Mouse (Mus musculus) neutrophil, adult 5-6 weeks (primary cell): ENCODE measurements around the gene 1700021F05Rik. TPM values are rescaled to one million over a fixed set of nuclear protein-coding genes. Genes with fewer than 3 reads are reported as not detected.
"Not testable (repeated sequence)": the region's sequence is repeated elsewhere in the genome, so short reads cannot be mapped to it uniquely, and the experiment has no call there.

Experiments
- ATAC-seq: fragments of 151-379, 151-347 bp; 2 replicates; pipeline ENCODE4 v1.8.0; 2017; ENCODE audit warnings: mild to moderate bottlenecking, moderate TSS enrichment; ENCODE audit not compliant: insufficient number of reproducible peaks, poor library complexity, low FRiP score, severe bottlenecking; ENCODE audit errors: extremely low read depth
- total RNA-seq: library from RNA; stranded (forward); fragments of 200-1000 nt; gene quantifications from 2 replicates; pipeline ENCODE4 v1.2.3, GENCODE M21; 2017

Gene 1700021F05Rik
- total RNA-seq, 1 experiment from 2014 or later: 20.7 TPM

DNA sequence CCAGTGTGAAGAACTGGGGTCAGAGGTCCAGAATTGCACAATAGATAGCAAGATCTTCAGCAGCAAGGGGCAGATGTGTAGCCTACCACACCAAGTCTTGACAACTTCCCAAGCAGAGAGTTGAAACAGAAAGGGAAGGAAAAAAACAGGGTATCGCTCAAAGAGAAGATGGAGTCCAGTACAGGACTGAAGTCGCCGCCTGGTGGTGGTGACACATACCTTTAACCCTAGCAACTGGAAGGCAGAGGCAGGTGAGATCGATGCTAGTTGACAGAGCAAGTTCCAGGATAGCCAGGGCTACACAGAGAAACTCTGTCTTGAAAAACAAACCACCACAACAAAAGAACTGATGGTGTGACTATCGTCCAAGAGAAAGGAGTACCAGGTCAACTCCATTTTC lies 8.6 kb upstream of the 1700021F05Rik start:
- ATAC-seq: no peak

DNA sequence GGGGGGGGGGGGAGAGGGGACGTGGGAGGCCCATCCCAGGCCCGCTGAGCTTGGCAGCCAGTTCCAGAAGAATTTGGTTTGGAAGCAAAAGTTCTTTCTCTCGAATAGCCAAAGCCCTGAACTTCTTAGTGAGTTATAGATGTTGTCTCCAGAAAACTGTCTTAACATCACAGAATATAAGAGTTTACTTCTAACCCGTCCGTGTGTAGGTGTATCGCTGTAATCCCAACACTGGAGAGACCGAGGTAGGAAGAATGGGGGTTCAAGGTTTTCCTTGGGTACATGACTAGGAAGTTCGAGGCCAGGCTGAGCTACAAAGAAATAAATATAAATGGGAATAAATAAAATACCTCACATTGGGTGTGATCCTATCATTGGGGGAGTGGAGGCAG lies 355 bp upstream of the 1700021F05Rik start:
- ATAC-seq: no peak

DNA sequence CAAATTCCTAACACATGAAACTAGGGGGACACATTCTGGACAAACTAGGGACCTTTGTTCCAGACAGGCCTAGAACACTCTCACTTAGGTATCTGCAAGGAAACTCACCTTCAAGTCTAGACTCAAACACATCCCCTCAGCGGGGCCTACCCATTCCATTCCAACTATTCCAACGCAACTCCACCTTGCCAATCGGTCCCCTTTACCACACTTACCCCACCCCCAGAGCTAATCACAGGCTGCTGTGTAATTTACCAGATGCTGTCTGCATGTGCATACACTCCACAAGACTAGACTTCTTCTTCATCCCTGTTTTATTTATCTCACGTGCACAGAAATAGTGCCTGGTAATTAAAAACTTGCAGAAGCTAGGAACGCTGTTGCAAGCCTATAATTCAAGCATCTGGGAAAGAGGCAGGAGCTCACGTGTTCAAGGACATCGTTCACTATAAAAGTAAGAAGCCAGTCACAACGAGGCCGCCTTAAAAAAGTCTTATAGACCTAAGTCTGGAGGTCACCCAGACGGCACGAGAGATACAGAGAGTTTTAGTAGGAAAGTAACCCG lies 966 bp downstream of the 1700021F05Rik start:
- no peak for ATAC-seq

DNA sequence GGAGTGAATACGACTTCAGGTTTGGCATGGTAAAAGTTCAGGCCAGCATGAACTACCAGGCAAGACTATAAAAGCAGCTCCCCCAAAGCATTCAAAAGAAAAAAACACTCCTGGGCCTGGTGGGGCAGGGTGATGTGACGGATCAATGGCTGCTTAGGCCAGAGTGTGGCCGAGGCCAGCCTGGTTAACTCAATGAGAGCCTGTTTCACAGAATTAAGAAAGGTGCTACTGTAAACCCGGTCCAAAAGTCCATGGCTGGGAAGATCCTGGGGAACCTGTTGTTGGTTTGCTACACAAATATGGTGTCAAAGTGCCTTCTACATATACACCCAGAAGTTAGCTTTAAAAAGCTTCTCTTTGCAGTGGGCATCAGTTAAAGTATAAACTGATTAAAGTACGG lies 2.0 kb downstream of the 1700021F05Rik start:
- ATAC-seq: no peak

DNA sequence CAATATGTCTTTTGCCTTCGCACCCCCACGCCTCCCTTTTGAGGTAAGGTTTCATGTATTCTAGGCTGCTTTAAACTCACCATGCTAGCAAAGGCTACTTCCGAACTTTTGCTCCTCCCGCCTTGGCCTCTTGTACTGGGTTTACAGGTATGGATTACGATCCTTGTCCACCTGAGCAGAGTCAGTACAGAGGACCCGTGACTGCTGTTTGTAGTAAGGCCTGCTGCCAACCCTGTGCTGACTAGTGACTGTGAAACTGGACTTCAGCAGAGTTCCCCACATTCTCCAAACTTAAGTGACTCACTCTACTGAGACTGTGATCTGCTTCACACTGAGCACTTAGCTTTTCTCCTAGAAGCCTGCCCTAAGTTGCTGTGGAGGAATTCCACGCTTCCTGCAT lies 3.1 kb downstream of the 1700021F05Rik start:
- ATAC-seq: no peak

DNA sequence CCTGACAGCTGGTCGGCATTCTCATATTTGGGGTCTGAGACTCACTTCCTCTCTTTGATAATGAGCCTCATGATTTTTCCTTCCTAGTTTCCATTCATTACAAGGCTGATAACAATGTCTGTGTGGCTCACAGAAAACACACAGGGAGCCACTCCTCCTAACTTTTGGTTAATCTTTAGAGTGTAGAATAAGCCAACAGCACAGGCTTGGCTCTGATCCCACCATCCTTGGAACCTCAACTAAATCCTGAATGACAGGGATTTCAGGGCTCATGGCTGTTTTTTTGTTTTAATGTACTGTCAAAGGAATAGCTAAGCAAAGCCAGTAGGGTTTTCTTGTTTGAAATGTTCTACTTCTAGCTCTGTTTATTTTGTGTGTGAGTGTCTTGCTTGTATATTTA lies 6.4 kb downstream of the 1700021F05Rik start:
- no peak for ATAC-seq

DNA sequence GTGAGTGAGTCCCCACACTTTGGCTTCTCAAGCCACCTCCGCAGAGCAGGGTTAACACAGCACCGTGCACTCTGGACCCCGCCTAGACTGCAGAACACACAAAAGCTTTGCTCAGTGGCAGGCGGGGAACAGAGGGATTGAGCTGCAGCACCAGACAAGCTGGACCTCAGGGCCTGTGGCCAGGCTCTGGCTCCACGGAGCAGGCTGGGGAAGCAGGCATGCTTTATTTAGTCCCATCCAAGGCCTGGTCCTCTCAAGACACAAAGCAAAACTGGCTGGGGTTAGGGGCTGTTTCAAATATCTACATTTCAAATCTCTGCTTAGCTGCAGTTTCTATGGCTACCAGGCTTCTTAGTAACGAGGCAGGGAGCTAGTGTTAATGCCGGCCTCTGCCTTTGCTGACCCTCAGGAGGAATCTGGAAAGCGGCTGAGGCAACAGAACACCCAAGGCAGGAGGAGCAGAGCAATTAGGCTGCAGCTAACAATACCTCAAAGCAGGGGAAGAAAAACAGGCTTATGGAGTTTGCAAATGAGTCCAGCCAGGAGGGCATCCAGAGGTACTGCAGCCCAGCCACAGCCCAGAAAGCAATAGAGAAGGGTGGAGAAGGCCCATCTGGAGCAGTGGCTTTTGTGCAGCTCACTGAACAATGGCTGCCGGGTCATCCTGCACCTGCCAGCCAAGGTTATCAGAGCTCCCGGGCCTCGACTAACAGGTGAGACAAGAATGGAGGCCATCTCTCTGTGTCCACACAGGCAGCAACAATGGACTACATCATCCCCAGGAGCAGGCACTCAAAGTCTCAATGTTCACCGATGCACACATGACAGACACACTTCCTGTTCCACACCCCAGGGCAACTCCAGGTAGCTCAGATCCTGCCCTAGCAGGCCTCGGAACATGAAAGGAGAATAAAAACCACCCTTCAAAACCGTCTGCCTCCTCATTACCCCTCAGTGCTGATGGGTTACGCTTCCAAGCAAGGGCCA lies 13.2 kb downstream of the 1700021F05Rik start:
- ATAC-seq: no peak

DNA sequence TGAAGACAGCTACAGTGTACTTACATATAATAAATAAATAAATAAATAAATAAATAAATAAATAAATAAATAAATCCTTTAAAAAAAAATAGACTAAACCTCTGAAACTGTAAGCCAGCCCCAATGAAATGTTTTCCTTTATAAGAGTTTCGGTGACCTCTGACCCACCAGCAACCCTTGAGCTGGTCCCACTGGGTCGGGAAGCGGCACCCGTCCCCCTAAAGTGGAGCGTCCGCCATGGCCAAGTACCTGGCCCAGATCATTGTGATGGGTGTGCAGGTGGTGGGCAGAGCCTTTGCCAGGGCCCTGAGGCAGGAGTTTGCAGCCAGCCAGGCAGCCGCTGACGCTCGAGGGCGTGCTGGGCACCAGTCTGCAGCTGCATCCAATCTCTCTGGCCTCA lies 16.9 kb downstream of the 1700021F05Rik start, which contains the start of gene Gm9803:
Gene Gm9803, plus strand, starts transcription at position 154 of the 400 bp plus-strand sequence.
- ATAC-seq: not testable (repeated sequence)

DNA sequence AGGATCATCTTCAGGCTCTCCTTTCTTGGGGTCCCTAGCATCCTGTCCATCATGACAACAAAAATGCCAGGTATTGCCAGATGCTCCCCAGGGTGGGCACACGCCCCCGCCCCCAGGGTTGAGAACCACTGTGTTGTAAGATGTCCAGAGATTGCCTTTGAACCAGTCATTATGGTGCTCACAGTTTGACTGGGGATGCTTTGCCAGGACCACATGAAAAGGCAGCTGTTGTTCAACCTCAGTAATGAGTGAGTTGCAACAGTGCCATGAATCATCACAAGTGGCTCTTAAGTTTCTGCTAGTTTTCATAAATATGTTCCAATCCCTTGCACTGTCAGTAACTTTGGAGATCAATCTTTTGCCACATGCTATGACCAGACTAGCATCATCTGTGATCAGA lies 20.8 kb downstream of the 1700021F05Rik start:
- ATAC-seq: no peak

DNA sequence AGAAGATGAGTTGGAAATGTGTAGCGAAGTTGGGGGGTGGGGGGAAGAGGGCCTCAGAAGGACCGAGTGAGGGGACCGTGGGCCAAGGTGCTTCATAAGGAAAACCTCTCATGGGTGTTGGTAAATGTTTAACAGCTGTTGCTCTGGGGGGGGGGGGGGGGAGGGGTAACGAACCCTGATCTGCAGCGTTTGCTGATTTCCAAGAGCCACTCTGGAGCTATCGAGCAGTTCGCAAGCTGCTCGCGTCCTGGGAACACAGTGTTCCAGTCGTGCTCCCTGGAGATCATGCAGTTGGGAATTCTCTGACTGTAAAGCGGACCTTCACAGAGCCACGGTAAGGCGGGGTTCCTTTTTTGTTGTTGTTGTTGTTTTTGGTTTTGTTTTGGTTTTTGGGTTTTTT lies 22.4 kb downstream of the 1700021F05Rik start:
- no peak for ATAC-seq

DNA sequence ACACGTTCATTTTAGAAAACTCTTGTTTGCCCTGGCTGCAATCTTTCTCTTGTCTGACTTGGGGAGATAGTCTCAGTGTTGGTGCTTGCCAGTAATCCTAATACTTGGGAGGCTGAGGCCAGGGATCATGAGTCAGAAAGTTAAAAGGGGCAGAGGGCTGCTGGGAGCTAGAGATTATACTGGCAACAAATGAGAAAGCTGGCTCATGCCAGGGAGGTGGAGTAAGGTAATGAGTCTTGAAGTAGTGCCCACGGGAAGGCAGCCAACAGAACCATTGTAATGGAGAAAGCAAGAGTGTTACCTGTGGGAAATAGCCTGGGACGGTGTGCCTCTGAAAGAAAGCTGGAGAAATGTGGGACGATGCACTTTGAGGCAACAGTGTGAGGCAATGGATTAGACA lies 23.0 kb downstream of the 1700021F05Rik start:
- ATAC-seq: no peak

DNA sequence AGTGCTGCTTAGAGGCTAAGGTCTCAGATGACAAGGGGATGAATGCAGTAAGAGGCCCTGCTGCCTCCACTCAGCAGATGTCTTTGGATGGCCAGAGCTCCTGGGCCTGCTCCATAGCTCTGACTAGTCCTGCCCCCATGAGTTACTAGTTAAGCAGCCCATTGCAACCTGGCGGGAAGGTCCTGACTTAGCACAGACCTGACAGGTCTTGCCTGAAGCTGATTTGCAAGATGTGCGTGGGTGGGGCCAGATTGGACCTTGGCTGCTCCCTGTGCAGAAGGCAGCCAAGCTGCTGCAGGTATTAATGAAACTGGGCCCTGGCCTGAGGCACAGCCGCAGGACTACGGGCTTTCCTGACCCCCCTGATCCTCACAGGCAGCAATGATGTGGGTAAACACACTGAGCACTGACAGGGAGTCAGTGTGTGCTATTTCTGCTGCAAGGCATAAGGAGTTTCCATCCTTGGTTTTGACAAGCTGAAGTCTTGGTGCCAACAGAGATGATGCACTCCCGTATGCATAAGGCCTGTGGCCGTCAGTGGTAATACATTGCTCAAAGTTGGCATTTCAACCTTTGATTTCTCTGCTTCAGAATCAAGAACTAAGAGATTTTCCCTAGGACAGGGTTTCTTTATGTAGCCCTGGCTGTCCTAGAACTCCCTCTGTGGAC lies 23.7 kb downstream of the 1700021F05Rik start:
- ATAC-seq: no peak

DNA sequence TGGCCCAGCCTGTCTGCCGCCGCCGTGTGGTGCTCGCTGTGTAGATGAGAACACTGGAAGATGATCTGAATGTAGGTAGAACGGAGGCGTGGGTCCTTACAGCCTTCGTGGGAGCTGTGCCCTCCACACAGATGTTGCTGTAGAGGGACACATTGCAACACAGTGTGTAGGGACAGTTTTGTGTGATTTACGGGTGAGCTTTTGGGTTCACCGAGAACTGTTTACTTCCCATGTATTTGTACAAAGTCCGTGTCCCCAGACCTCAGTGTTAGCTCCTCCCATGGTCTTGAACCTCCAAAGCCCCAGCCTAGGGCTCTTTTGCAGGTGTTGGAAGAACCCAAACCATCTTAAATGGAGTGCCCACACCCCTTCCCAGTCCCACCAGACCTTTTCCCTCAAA lies 27.8 kb downstream of the 1700021F05Rik start:
- no peak for ATAC-seq

DNA sequence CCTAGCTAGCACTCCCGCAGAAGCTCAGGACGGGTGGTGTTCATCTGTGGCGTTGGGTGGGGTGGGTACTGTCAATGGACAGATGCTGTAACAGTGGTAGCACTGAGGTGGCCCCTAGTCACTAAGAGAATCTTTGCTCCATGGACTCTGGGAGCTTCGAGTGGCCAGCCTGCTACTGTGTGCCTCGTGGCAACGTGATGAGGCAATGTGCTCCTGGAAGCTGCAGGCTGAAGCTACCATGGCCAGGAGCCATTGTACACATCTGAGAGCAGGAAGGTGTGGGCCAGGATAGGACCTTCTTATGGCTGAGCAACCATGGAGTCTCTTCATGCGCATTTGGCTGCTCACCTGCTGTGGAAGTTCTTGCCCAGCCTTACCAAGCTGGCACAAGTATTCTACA lies 31.6 kb downstream of the 1700021F05Rik start:
- ATAC-seq: no peak

DNA sequence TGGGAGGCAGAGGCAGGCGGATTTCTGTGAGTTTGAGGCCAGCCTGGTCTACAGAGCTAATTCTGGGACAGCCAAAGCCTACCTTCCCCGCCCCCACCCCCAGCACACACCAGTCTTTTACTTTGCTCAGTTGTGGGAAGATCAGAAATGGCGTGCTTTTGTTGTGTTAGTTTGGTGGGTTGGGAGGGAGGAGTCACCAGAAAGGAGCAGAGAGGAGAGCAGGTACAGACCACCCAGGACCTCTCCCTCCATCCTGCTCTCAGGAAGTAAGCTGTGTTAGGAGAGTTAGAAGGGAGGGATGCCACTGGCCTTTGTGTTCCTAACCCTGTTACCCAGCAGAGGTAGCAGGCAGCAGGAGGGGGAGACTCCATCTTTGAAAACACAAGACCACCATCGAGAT lies 33.7 kb downstream of the 1700021F05Rik start:
- no peak for ATAC-seq

DNA sequence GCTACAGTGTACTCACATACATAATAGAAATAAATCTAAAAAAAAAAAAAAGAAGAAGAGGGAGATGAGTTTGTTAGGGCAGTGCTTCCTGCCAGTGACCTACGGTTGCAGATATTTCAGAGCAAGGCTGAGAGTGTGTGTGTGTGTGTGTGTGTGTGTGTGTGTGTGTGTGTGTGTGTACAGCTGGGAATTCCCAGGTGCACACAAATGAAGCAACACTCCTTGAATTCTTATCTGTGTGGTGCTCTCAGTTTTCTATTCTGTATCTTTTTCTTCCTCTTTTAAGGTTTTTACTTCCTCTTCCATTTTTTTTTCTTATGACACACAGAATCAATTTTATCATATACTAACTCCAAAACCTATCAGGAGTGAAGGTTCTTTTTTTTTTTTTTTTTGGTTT lies 36.5 kb downstream of the 1700021F05Rik start:
- no peak for ATAC-seq

DNA sequence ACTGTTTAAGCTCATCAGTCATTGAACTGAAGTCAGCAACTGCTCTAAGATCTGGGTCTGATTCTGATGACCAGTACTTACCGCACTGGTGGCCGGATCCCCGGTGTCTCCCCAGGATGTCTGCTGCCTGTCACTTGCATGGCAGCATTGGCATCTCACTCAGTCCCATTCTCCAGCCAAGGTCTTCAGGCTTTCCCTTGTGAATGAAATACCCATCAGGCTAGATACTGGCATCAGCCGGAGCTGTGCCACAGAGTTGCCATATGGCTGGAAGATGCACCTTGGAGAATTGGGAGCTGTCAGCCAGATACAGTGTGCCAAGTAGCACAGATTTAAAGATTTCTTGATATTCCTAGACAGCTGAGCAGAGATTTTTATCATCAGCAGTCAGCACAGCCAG lies 38.2 kb downstream of the 1700021F05Rik start:
- no peak for ATAC-seq

DNA sequence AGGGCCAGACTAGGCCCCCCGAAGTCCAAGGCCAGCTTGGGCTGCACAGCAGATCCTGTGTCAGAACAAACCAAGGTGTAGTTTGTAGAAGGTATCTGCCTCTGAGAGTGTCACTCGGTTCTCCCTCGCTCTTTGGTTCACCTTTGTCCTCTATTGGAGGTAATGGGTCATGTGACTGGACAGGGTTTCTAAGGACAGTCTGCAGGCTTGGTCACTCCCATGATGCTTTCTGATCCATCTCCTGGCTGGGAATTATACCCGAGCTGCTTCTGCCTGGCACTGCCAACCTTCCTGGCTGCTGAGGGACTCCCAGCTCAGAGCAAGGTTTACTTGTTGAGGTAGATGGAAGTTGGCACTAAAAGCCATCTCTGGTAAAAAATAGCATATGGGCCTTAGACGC lies 49.9 kb downstream of the 1700021F05Rik start:
- ATAC-seq: no peak

DNA sequence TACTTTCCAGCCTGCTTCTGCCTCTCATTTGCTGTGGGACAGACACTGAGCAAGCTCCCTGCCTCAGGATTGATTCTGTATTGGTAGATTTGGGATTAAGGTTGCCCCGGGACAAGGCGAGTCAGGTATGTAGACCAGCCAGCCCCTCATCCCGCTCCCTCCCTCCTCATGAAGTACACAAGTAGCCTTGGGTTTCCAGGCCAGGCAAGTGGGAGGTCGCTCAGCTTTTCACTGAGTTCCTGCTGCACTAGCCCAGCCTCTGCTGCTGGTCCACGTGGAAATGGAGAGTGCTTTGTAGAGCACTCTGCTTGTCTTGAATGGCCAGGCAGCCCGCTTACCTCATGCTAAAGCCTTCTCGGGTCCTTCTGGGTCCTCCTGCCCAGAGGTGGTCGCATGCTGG lies 50.8 kb downstream of the 1700021F05Rik start:
- ATAC-seq: no peak

DNA sequence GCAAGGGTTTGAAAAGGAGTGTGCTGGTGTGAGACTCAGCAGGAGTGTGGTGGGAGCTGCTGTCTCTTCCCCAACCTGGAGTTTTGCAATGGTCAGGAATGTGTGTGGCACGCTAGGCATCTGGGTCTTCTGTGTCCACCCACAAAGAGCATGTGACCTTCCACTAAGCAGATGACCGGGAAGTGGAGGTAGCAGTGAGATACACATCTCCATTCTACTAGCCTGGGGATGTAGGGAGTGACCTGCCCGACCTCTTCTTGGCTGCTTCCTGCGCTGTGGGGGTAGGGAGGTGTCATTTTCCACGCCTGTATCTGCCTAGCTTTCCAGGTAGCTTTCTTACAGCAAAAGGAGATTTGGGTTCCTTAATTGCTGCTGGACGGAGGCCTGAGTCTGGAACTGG lies 51.2 kb downstream of the 1700021F05Rik start:
- no peak for ATAC-seq
